Mouse (Mus musculus) small intestine, adult 2 months (tissue): Measurements from ENCODE around the gene Fbxl12.

Source experiments
- CTCF ChIP-seq: fragments of 200-500 bp; IDR thresholded peaks from 2 replicates; pipeline ENCODE4 v1.5.1; 2012; ENCODE audit warnings: low read depth, mild to moderate bottlenecking, control low read depth, inconsistent platforms, low read length, moderate library complexity, mixed read lengths; ENCODE audit not compliant: insufficient replicate concordance, insufficient read length; ENCODE audit errors: extremely low read depth
- POLR2A ChIP-seq: fragments of 200-500 bp; IDR thresholded peaks from 2 replicates; pipeline ENCODE4 v1.6.1; 2012; ENCODE audit warnings: low read depth, mild to moderate bottlenecking, control low read depth, inconsistent platforms, low read length, moderate library complexity

- TF ChIP-seq CTCF (no peak), POLR2A (no peak)
These were observed 44.8 kb upstream of the Fbxl12 start for GRCm38 (mm10) chr9:20689403-20689802.
